Mouse (Mus musculus) heart, postnatal 36 days (tissue): ENCODE results near the gene Fam102b. TPM values are rescaled to one million over a fixed set of nuclear protein-coding genes. Genes with fewer than 3 reads are reported as not detected.

Experiments used
- DNase-seq, 2 experiments: peaks; one replicate each; pipeline ENCODE4 v3.0.0; 2021 to 2022
- intact Hi-C: fragments of 180-260 bp; cut with DNase I; formaldehyde crosslinking; loops from one replicate; pipeline ENCODE4 v1.15.1; 2025
- microRNA-seq, 2 experiments: library from miRNA; unstranded; fragments of <30 nt; microRNA quantifications; one replicate each; pipeline ENCODE4 v1.2.0; 2021; ENCODE audit warnings: borderline number of aligned reads in 2 of 2
- total RNA-seq, 2 experiments: library from RNA; stranded (reverse); gene quantifications; 2 replicates each; pipeline ENCODE4 v1.2.3; 2021

Fam102b gene
- total RNA-seq, 2 experiments from 2014 or later = 11.2 to 15.7 TPM

DNA sequence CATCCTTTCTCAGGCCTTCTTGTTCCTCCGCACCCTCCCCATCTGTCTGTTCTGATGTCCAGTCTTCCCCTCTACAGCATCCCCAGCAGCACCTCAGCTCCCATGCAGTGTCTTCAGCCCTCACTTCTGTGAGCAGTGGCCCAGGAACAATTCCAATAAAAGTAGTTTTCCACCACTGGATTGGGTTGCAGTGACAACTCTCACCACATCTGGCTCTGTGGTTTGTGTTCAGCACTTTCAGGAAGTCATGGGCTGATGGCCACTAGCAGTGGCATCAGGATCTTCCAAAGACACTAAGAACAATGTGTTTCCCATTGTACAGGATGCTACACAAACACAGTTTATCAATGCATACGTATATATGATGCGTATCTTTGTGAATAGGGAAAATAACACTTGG lies 61.4 kb downstream of the Fam102b start:
- DNase-seq = no peak
- intact Hi-C loops = no loop called here

DNA sequence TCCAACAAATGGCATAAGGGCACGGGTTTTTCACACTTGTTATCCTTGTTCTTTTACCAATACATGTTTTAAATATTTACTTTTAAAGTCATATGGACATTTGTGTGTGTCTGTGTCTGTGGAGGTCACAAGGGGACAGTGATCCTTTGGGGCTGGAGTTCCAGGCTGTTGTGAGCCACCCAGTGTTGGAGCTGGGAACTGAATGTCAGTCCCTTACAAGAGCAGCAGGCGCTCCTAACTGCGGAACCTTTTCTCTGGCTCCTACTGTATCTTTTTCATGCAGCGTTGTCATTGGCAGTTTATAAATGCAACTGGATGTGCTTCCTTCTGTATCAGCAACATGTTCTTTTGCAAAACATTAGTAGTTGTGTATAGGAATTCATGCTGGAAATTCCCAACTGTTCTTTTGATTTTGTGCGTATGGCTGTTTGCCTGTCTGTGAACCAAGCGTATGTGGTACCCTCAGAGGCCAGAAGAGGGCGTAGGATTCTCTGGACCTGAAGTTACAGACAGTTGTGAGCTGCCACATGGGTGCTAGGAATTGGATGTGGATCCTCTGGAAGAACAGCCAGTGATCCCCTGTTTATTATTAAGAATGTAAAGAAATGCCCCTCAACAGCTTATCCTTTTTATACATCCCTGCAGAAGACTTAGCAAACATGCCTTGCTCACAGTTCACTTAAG lies 62.9 kb downstream of the Fam102b start:
- no peak for DNase-seq
- intact Hi-C loops = no loop called here

DNA sequence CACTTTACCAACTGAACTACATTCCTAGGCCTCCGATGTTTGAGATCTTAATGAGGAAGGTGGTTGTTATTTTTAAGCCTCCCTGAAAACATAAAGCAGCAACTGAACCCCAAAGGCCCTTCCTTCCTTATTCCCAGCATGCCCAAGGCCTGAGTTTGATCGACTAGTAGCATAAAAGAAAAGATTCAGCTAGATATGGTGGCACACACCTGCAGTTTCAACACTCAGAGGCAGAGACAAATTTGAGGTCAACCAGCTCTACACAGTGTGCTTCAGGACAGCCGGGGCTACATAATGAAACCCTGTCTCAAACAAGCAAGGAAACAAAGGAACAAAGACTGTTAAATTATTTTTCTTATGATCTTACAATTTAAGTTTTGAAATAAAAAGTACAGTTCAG lies 63.6 kb downstream of the Fam102b start:
- intact Hi-C loops = no loop called here
- no peak for DNase-seq

DNA sequence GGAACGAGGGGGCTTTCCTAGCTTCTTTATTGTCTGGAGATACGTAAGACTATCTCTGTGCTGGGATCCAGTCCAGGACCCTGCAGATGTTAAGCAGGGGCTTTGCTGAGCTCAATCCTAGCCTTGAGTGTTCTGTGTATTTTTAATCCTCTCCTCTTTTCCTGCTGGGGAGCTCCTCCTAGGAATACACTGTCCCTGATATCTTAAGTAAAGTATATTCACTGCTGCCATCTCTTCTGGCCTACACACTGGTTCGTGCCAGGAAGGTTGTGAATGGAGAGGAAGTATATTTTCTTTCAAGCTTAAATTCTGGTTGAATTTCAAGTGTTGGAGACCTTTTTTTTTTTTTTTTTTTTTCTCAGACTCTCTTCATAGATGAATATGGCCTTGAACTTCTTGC lies 64.1 kb downstream of the Fam102b start:
- DNase-seq = no peak
- intact Hi-C loops = no loop called here

DNA sequence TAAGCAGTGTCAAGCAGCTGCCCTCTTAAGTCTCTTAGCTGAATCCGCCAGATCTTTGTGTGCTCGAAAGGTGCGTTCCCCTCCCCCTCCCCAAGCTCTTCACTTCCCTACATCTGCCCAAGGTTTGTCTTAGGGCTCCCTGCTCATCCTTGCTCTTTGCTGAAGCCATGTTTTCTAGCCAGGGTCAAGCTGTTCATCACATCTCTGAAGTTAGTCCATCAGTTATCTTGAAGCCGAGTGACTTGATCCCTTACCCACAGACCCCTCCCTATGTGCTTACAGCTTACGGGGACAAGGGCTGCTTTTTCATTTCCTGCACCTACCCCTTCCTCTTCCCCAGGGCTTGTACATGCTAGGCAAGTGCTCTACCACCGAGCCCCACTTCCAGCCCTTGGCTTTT lies 65.8 kb downstream of the Fam102b start:
- intact Hi-C loops = no loop called here
- no peak for DNase-seq

DNA sequence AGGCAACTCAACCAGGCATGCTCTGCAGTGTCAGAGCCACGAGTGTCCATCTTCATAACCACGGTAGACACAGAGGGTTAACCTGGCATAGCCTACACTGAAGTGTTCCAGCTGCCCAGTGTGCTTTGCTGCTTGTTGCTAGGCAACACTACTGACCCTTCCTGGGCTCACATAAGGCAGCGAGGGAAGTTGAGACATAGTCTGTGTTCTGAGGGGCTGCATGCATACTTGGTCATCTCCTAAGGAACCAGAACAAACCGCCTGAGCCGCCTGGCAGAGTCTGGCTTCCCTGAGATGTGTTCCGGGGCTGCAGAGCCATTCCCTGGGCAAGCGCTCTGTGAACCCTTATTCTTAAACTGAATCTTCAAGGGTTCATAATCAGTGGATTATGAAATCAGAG lies 66.2 kb downstream of the Fam102b start:
- DNase-seq = no peak
- intact Hi-C loops = no loop called here

DNA sequence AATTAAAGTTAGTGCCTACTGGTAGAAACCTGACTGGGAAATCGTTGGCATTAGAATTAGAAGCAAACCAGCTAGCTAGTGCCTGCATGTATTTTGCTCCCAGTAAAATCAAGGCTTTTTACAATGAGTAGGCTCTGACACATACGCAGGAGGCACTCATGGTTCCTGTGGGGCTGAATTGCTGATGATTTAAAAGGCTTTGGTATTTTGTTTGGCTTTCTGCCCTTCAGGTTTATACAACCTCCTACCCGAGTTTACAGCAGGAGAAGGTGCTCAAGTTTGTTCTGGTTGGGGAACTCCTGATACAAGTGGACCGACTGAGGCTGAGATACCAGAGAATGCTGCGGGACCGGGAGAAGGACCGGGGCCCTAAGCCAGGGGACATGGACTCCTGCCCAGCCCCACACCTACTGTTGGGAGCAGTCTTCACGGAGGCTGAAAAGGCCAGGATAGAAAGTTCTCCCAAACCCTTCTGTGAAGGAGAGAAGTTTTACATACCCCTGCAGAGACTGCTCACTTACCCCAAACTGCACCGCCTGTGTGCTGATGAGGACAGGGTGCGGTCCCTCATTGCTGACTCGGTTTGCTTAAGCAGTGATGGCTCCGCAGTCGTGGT lies 67.6 kb downstream of the Fam102b start:
- intact Hi-C loops = no loop called here
- DNase-seq = no peak

DNA sequence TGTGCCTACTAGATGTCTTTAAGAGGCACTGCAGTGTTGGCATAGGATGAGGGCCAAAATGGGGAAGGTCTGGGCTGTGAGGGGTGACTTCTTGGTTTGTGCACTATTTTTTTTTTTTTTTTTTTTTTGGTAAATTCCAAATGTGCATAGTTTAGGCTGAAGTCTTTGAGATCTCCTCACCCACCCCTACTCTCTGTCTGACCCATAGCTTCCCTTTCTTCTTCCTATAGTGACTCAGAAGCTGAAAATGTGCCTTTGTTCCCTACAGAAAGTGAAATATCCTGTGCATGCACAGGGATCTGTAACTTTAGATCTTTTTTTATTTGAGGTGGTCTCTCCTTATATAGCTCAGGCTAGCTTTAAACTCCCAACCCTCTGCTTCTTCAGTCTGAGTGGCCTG lies 69.4 kb downstream of the Fam102b start:
- no peak for DNase-seq
- intact Hi-C loops = no loop called here

DNA sequence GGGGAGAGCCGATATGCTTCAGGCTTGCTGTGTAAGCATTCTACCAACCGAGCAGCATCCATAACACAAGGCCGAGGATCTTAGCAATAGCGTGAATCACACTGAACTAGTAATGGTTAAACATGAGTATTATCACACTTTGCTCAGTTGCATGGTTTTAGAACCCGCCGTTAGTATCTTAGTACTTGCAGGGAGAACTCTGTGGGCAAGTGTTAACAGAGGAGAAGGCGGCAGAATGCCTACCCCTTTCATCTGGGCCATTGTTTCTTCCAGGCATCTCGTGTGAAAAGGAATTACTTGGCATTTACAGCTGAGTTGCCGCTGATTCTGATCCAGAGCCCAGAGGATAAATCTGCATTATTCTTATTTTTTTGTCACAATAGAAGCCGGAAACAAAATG lies 86.4 kb downstream of the Fam102b start:
- intact Hi-C loops = no loop called here

DNA sequence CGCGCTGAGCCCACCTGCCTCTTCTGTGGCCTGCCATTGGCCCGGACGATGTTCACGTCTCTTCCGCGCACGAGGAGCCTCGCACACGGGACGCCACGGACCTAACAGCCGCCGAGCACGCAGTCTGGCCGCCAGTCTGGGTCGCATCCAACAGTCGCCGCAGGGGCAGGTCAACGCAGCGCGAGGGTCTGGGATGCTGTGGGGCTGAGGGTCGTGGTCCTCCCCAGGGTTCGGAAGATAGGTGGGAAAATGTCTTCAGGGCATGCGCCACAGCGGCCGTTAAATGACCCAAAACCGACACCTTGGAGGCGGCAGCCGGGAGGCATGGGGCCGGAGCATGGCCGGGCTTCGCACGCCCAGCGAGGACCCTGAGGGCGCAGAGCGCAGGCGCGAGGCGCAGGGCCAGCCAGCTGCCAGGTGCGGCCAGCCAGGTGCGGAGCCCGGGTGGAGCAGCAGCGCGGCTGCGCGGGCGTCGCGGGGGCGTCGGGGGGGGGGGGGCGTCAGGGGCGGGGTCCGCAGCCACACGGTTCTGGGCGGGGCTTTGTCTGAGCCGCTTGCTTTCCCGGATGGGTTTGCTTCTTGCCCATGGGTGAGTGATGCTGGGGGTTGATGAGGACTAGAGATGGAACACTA lies 87.3 kb downstream of the Fam102b start, which contains the start of gene Gm9857:
TSS of gene Gm9857 (minus strand) at position 445 of the 633 bp plus-strand sequence.
- no peak for DNase-seq
- intact Hi-C loops = no loop called here

More for the DNA sequence above, 86.4 kb downstream of the Fam102b start:
- no peak for DNase-seq

DNA sequence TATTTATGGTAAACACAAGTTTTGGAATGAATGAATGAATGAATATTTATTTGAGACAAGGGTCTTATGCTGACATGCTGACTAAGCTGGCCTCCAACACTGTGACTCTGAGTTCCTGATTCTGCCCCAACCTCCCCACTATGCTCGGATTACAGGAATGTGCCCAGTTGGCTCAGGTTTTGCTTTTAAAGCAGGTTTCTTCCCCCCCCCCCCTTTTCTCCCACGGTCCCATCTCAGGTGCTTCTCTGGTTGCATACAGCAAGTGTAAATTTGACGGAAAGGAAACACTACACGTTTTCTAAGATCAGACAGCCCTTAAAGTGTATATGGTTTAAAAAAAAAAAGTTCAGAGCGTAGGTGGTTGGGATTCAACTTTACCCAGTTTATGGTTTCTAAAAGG lies 87.8 kb downstream of the Fam102b start, which contains the start of gene Henmt1:
TSS of gene Henmt1 (plus strand) at position 301 of the 400 bp plus-strand sequence.
- DNase-seq = no peak
- intact Hi-C loops = no loop called here

DNA sequence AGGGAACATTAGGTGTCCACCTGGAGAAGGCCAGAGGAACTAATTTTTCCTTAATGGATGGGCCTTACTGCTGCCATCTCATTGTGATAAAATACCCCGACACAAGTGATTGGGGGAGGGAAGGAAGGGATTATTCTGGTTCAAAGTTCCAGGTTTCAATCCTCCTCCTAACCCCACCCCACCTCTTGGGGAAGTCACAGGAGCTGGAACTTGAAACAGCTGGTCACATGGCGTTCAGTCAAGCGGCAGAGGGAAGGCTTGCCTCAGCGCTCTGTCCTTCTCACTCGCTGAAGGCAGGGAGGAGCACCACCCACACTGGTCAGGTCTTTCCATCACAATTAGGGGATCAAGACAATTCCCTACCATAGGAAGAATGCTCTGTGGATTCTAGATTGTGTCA lies 88.7 kb downstream of the Fam102b start:
- intact Hi-C loops = no loop called here
- no peak for DNase-seq

DNA sequence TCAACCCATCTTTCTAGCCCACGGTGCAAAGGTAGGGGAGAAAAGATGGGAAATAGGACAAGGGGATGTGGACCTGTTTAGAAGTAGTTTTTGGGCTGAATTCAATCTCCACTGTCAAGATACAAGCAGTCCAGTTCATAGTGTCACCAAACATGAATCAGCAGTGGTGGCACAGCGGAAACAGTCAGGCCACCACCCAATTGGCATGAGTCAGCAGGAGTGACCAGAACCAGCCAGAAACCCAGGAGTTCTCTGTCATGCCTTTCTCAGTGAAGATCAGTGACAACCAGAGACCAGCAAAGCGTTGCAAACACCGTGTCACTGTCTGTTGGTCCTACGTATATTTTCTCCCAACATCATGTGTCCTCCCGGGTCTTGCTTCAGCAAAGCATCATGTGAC lies 93.8 kb downstream of the Fam102b start:
- intact Hi-C loops = no loop called here

DNA sequence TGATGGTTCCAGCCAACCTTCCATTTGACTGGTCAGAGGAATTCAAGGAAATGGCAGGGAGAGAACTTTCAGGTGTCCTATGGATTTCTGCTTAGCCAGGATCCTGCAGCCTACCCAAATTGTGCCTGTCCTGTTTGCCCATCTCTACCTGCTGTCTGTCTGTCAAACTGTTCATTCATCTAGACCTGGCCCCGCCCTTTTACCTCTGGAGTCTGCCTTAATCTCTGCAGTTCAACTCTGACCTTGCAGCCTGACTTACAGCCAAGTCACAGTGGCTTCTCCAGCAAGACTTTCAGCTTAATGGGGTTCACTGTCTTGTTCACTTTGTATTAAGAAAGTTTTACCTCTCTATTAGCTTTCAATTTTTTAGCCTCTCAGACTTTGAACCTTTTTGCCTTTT lies 101.1 kb downstream of the Fam102b start:
- no peak for DNase-seq
- intact Hi-C loops = no loop called here

More for the DNA sequence above, 93.8 kb downstream of the Fam102b start:
- DNase-seq = no peak

DNA sequence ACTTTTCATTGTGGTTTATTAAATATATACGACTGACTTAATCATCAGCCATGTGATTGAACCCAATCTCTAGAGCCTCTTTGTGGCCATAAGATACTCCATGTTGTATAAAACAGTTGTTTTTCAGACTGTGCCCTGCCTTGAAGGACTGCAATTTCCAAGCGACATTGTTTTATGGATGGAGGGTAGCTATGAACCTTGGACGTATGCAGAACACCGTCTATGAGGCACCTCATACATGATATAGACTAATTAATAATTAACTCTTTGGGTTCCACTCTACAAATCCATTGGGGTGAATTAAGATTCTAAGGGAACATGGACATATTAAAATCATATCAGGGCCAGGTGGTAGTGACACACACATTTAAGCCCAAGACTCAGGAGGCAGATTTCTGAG lies 101.7 kb downstream of the Fam102b start:
- no peak for DNase-seq
- intact Hi-C loops = no loop called here

DNA sequence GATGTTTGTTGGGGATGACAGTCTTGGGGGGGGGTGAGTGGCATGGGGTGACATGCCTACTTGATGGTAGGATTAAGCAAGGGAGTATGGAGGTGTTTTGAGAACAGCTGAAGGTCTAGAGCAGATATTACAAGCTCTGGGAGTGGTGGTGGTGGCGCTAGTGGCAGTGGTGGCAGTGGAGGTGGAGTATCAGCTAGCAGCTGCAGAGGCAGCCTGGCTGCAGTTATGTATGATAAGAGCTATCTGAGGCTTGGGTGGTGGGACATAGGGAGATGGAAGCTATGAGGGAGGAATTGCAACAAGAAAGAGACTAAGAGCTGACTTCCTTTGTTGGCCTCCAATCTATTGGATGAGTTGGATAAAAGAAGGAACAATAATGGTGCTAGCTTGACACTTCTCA lies 105.6 kb downstream of the Fam102b start:
- intact Hi-C loops = no loop called here
- DNase-seq = no peak

Small RNA genes within 50 kb of the gene (microRNA-seq; reads per million reads assigned to microRNA genes)
- gene Gm44384 = 0 reads per million in 2 experiments

Other genes starting within 250 kb of the Fam102b start
- 10 to 100 TPM; 23.5 to 29.3 TPM for gene Stxbp3, start 187.1 kb downstream of the Fam102b start, total RNA-seq
- gene Fndc7, start 137.6 kb downstream of the Fam102b start, total RNA-seq = under 1 TPM in 1 of 2 experiments, not detected in 1; 0.08 TPM
- 10 to 100 TPM; 18.4 to 19.1 TPM for gene Prpf38b, start 115.9 kb downstream of the Fam102b start, total RNA-seq
- not detected for gene Henmt1, start 87.7 kb downstream of the Fam102b start, total RNA-seq
- gene Gm9857, start 87.2 kb downstream of the Fam102b start, total RNA-seq = not detected
- not detected for gene Slc25a54, start 52.9 kb upstream of the Fam102b start, total RNA-seq
- gene Slc25a24, start 95.5 kb upstream of the Fam102b start, total RNA-seq = 1 to 10 TPM; 5.3 to 6.4 TPM